8 mouse cellular contexts compared by ENCODE assay signal in the genomic region with DNA sequence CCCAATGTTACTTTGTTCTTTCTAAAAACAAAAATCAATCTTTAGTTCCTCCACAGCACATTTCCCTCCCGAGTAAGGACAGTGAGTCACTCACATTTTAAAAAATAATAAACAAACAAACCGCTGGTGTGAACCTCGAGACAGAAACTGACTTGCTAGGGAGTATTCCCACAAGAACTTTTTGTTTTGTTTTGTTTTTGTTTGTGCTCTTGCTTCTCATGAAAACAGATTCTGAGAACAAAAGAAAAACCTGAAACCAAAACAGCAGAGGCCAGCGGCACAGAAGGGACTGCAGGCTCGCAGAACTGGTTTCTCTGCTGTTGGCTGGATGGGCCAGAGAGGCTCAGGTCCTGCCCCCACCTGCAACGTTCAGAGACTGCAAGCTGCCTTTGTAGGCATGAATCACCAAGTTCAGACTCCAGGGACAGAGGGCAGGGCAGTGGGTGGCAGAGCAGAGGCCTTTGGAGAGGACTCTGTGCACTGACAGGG.
DNase-seq lines count a peak whose midpoint lies in the region; ATAC-seq lines count a peak whose summit lies in the region.

No protein-coding gene starts in this region.

- no peaks in the 10 kb centered on the region for H3K36me3 ChIP-seq in midbrain, embryonic 16.5 days (ENCODE audit: control insufficient read depth, insufficient read depth, low read length)

- ATAC-seq in midbrain, embryonic 16.5 days = peak; percentile 45; the same call in 1 of the 2 replicates
- ATAC-seq in CD4-positive, CD25-positive, alpha-beta regulatory T cell, adult 4 months = no peak

- H3K9ac ChIP-seq in midbrain, embryonic 16.5 days (ENCODE audit: low read depth, low read length) = peak overlapping the region; percentile 18; the same call in 1 of the 2 replicates

- peak overlapping the region; percentile 62 for H3K27ac ChIP-seq in midbrain, embryonic 16.5 days (ENCODE audit: low read length)

- 24% methylated on average over 6 of the region's 6 CpGs for WGBS in midbrain, embryonic 16.5 days

- no peaks in the 10 kb centered on the region for H3K27me3 ChIP-seq in midbrain, embryonic 16.5 days (ENCODE audit: control insufficient read depth, insufficient read depth, low read depth, low read length)

- H3K4me3 ChIP-seq in midbrain, embryonic 16.5 days (ENCODE audit: low read depth, low read length) = no peak overlapping the region

- peak; percentile 75 for DNase-seq in 3T3-L1 (ENCODE audit: low read depth, low spot score)
- peak; percentile 75 for DNase-seq in adrenal gland, postnatal 10 days
- DNase-seq in heart, postnatal 10 days = peak; percentile 34 to 43
- peak; percentile 49 to 52 for DNase-seq in kidney, postnatal 36 days
- DNase-seq in cerebellum, adult 9-11 months = no peak
- no peak for DNase-seq in cerebellum, adult 11-12 months

- H3K9me3 ChIP-seq in midbrain, embryonic 16.5 days (replicated peaks; ENCODE audit: control insufficient read depth, low read length, poor library complexity, severe bottlenecking) = no peaks in the 10 kb centered on the region

- peaks cover 11% of the 10 kb centered on the region for H3K4me1 ChIP-seq in midbrain, embryonic 16.5 days (ENCODE audit: control insufficient read depth, insufficient read depth, low read length)

- no peak overlapping the region for H3K4me2 ChIP-seq in midbrain, embryonic 16.5 days (ENCODE audit: low read length)

- intact Hi-C loops in heart, postnatal 10 days (cut with DNase I) = no loop called here

Comparison
In these comparisons a context has a peak if more than half of its experiments do, and no peak if none do; other contexts are left out.
1. DNase-seq: peak in 3T3-L1 (single experiment), adrenal gland, postnatal 10 days (single experiment), heart, postnatal 10 days (2 of 2) and kidney, postnatal 36 days (2 of 2); none in cerebellum, adult 9-11 months (single experiment) and cerebellum, adult 11-12 months (single experiment).